ENCODE assay signal across 9 mouse cellular contexts in the genomic region with DNA sequence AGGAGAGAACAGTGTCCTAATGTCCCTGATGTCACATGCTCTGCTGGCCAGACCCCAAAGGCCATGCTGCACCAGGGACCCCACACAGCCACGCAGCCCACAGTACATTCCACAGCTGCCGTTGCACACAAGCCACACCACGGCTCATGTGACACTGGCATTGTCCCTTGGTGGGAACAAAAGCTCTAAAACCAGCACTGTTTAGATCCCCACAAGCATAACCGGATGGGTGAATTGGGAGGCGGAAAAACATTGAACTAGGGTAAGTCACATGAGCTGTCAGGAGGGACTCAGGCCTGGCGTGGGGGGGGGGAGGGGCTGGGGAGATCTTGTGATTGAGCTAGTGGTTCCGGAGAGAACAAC. TPM values are rescaled to one million over a fixed set of nuclear protein-coding genes. Genes with fewer than 3 reads are reported as not detected.
DNase-seq lines count a peak whose midpoint lies in the region; ATAC-seq and TF ChIP-seq lines count a peak whose summit lies in the region.
"Had no signal": no experiment of that assay in that cellular context is flagged by ENCODE, and none has a peak within 500 bp of the region (broad histone marks: within the 10 kb centered on the region; RNA-seq: fewer than 3 reads in every experiment).

No protein-coding gene starts in this region.

- peak overlapping the region; percentile 19 for H3ac ChIP-seq in C2C12 (ENCODE audit: control insufficient read depth, insufficient read length, low read depth)

- no peak overlapping the region for H3K4me3 ChIP-seq in C2C12 (ENCODE audit: insufficient read depth, poor library complexity, severe bottlenecking)
- H3K4me3 ChIP-seq in forebrain, embryonic 15.5 days: no peak overlapping the region
- no peak overlapping the region for H3K4me3 ChIP-seq in neural tube, embryonic 15.5 days (replicated peaks)
- H3K4me3 ChIP-seq: erythroblast, embryonic 14.5 days had no signal

- no peaks in the 10 kb centered on the region for H3K27me3 ChIP-seq in C2C12 (ENCODE audit: control insufficient read depth, insufficient read depth, insufficient read length)
- no peaks in the 10 kb centered on the region for H3K27me3 ChIP-seq in forebrain, embryonic 15.5 days
- H3K27me3 ChIP-seq in neural tube, embryonic 15.5 days (replicated peaks): no peaks in the 10 kb centered on the region

- peak; percentile 11; the same call in 1 of the 2 replicates for ATAC-seq in frontal cortex, adult (ENCODE audit: low TSS enrichment)
- 0 out of 2 replicates have a peak, but pooled peaks have one; percentile 41 for ATAC-seq in forebrain, embryonic 15.5 days (replicated peaks)
- ATAC-seq in neural tube, embryonic 15.5 days (ENCODE audit: low FRiP score): 0 out of 2 replicates have a peak, but pooled peaks have one; percentile 25

- H3K4me1 ChIP-seq in forebrain, embryonic 15.5 days: peaks cover 16% of the 10 kb centered on the region
- peaks cover 41% of the 10 kb centered on the region for H3K4me1 ChIP-seq in neural tube, embryonic 15.5 days

- WGBS in forebrain, embryonic 15.5 days: 30% methylated on average over 7 of the region's 7 CpGs
- 17% methylated on average over 7 of the region's 7 CpGs for WGBS in neural tube, embryonic 15.5 days

- H3K79me2 ChIP-seq in C2C12 (ENCODE audit: control insufficient read depth, insufficient read depth): peaks cover 10% of the 10 kb centered on the region

- no peak overlapping the region for H3K9ac ChIP-seq in forebrain, embryonic 15.5 days (replicated peaks)
- H3K9ac ChIP-seq in neural tube, embryonic 15.5 days (replicated peaks): no peak overlapping the region

- no peaks in the 10 kb centered on the region for H3K79me3 ChIP-seq in C2C12 (ENCODE audit: low read depth)

- no peak for TF ChIP-seq CTCF in C2C12 (IDR thresholded peaks at IDR 0.05; ENCODE audit: control insufficient read depth, insufficient read depth, insufficient read length)

- H3K4me2 ChIP-seq in forebrain, embryonic 15.5 days (replicated peaks): no peak overlapping the region
- no peak overlapping the region; the same call in 1 of the 2 replicates for H3K4me2 ChIP-seq in neural tube, embryonic 15.5 days

- H3K27ac ChIP-seq in forebrain, embryonic 15.5 days (replicated peaks): no peak overlapping the region
- peak overlapping the region; percentile 41; the same call in 1 of the 2 replicates for H3K27ac ChIP-seq in neural tube, embryonic 15.5 days (replicated peaks)

- no peak for DNase-seq in frontal cortex, postnatal 25 days (ENCODE audit: low spot score in 2 of 2)
- peak; percentile 45 to 72 for DNase-seq in kidney, postnatal 25 days
- no peak for DNase-seq in spleen, postnatal 4 days (ENCODE audit: low spot score in 2 of 2)
- no peak for DNase-seq in testis, postnatal 14 days (ENCODE audit: low spot score)

- no peaks in the 10 kb centered on the region for H3K9me3 ChIP-seq in forebrain, embryonic 15.5 days
- no peaks in the 10 kb centered on the region for H3K9me3 ChIP-seq in neural tube, embryonic 15.5 days (replicated peaks)

- peaks cover 10% of the 10 kb centered on the region for H3K36me3 ChIP-seq in C2C12 (ENCODE audit: control insufficient read depth, insufficient read depth)
- no peaks in the 10 kb centered on the region for H3K36me3 ChIP-seq in forebrain, embryonic 15.5 days
- H3K36me3 ChIP-seq in neural tube, embryonic 15.5 days: peaks cover 8% of the 10 kb centered on the region; the same call in 1 of the 2 replicates

TF ChIP-seq in C2C12, 6 proteins besides CTCF, POLR2A, EP300 and RAD21:
- no peak for TF ChIP-seq FOSL1 (IDR thresholded peaks at IDR 0.05; ENCODE audit: insufficient read depth, low read length, poor library complexity, severe bottlenecking)
- peak; percentile 7 for TF ChIP-seq USF1 (IDR thresholded peaks at IDR 0.05; ENCODE audit: low read depth)

RNA-seq across cellular contexts. Expression of a gene that starts 17.5 kb away (rescaled TPM):
- 18.1 TPM for polyA plus RNA-seq in C2C12 (2012; fragmentation: generic; extraction: Trizol)
- polyA plus RNA-seq in forebrain, embryonic 15.5 days (2015; fragmentation: Nextera tagmentation; extraction: Ambion mirVana): 21.7 and 23.5 TPM in 2 replicates
- polyA plus RNA-seq in neural tube, embryonic 15.5 days (2015; fragmentation: Nextera tagmentation; extraction: Ambion mirVana): 26.4 and 27.5 TPM in 2 replicates

RNA-seq across cellular contexts. Expression of a gene that starts 45.8 kb away (rescaled TPM):
- 19.7 TPM for polyA plus RNA-seq in C2C12 (2012; fragmentation: generic; extraction: Trizol)
- polyA plus RNA-seq in forebrain, embryonic 15.5 days (2015; fragmentation: Nextera tagmentation; extraction: Ambion mirVana): 12.9 and 13.1 TPM in 2 replicates
- polyA plus RNA-seq in neural tube, embryonic 15.5 days (2015; fragmentation: Nextera tagmentation; extraction: Ambion mirVana): 11.0 and 14.1 TPM in 2 replicates

Comparison
In these comparisons a context has a peak if more than half of its experiments do, and no peak if none do; other contexts are left out.
1. DNase-seq: peak in kidney, postnatal 25 days (2 of 2); none in frontal cortex, postnatal 25 days (0 of 2), spleen, postnatal 4 days (0 of 2) and testis, postnatal 14 days (single experiment).
2. Peak in every context shown above with its lines, with median percentiles within 50 percentile points of each other: ATAC-seq.